Mouse (Mus musculus) neural tube, embryonic 14.5 days (tissue): ENCODE measurements at regions not wholly inside any gene's neighbourhood (a gene's known extent, or its start where the extent isn't known, plus 50 kb on each side); places are given as distances from the start of the nearest gene placed in this dataset.
"Not testable (repeated sequence)": the region's sequence is repeated elsewhere in the genome, so short reads cannot be mapped to it uniquely, and the experiment has no call there.

Experiments used
- ATAC-seq: fragments of 200-750 bp; cut with Nextera tagmentation; 2 replicates; pipeline ENCODE4 v1.8.0; 2017; ENCODE audit warnings: low read depth, mild to moderate bottlenecking, moderate TSS enrichment, moderate library complexity
- H3K27ac ChIP-seq: fragments of 300-500 bp; sonication (generic); 2 replicates; pipeline ENCODE4 v1.5.1; 2014; ENCODE audit warnings: low read depth, mild to moderate bottlenecking, control low read depth, low read length, moderate library complexity, mixed read lengths
- H3K27me3 ChIP-seq: fragments of 300-500 bp; sonication (generic); 2 replicates; pipeline ENCODE4 v1.6.1; 2014; ENCODE audit warnings: low read length; ENCODE audit not compliant: control insufficient read depth, insufficient read depth
- H3K36me3 ChIP-seq: fragments of 300-500 bp; sonication (generic); 2 replicates; pipeline ENCODE4 v1.6.1; 2014; ENCODE audit warnings: low read length, mixed read lengths; ENCODE audit not compliant: control insufficient read depth, insufficient read depth
- H3K4me1 ChIP-seq: fragments of 300-500 bp; sonication (generic); 2 replicates; pipeline ENCODE4 v1.6.1; 2014; ENCODE audit warnings: low read length; ENCODE audit not compliant: control insufficient read depth, insufficient read depth
- H3K4me2 ChIP-seq: fragments of 300-500 bp; sonication (generic); 2 replicates; pipeline ENCODE4 v1.6.1; 2014; ENCODE audit warnings: mild to moderate bottlenecking, low read depth, low read length, control low read depth
- H3K4me3 ChIP-seq: fragments of 300-500 bp; sonication (generic); 2 replicates; pipeline ENCODE4 v1.5.1; 2014; ENCODE audit warnings: low read depth, low read length, control low read depth, mixed read lengths
- H3K9ac ChIP-seq: fragments of 300-500 bp; sonication (generic); replicated peaks from 2 replicates; pipeline ENCODE4 v1.6.1; 2014; ENCODE audit warnings: low read depth, mild to moderate bottlenecking, control low read depth, low read length, mixed read lengths
- H3K9me3 ChIP-seq: fragments of 300-500 bp; sonication (generic); 2 replicates; pipeline ENCODE4 v1.6.1; 2016; ENCODE audit warnings: low read length; ENCODE audit not compliant: control insufficient read depth
- WGBS: fragments of 180-500 bp; shearing (Covaris S2); extraction: QIAGEN DNeasy Blood & Tissue Kit; methylation state at CpG from one replicate; pipeline ENCODE4 v1.1.7; 2014; 5-methylcytosine and 5-hydroxymethylcytosine counted together

DNA sequence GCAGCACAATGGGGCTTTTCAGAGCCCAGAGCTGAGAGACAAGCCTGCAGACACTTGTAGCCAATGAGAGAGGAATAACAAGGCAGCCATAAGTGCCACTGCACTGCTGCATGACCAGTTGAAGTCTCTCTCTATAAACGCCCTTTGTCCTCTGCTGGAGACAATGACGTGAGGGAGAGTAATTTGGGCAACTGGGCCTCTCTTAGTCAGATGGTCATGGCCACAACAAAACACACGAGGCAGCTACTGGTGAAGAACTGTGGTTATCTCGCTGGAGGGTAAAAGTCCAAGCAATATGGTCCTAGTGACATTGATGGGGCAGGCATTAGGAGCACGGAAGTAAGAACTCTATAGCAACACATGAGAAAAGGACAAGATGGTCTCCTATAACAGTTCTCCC, 111.5 kb downstream of the Tcp10c start:
- WGBS: 26% methylated on average over 4 of the region's 5 CpGs
- not testable (repeated sequence) for H3K9ac ChIP-seq, H3K4me3 ChIP-seq, H3K4me1 ChIP-seq, H3K27me3 ChIP-seq, H3K27ac ChIP-seq, ATAC-seq, H3K4me2 ChIP-seq, H3K36me3 ChIP-seq, H3K9me3 ChIP-seq

DNA sequence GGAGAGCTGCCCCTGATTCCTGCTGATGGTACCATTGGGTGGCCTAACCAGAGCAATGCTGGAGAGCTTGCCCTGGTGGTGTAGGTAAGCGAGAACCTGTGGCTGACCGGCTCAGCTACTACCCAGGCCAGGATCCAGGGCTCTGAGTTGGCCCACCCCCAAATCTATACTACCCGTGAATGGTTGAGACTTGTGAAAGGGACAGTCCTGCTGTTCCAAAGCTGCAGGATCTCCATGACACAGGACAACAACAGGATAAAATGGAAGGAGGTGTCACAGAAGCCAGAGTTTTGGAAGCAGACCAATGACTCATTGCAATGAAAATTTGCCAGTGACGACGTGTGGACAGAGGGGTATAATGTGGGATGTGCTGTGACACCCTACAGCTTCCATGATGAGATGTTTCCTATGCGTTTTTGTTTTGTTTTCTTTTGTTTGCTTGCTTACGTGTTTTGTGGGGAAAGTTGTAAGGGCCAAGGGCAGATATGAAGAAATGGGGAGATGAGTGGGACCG, 115.6 kb downstream of the Tcp10c start:
- not testable (repeated sequence) for H3K9ac ChIP-seq, H3K36me3 ChIP-seq, H3K27ac ChIP-seq, H3K4me3 ChIP-seq, H3K27me3 ChIP-seq, H3K4me2 ChIP-seq, H3K9me3 ChIP-seq, ATAC-seq, H3K4me1 ChIP-seq
- WGBS: 79% methylated on average over 8 of the region's 8 CpGs

DNA sequence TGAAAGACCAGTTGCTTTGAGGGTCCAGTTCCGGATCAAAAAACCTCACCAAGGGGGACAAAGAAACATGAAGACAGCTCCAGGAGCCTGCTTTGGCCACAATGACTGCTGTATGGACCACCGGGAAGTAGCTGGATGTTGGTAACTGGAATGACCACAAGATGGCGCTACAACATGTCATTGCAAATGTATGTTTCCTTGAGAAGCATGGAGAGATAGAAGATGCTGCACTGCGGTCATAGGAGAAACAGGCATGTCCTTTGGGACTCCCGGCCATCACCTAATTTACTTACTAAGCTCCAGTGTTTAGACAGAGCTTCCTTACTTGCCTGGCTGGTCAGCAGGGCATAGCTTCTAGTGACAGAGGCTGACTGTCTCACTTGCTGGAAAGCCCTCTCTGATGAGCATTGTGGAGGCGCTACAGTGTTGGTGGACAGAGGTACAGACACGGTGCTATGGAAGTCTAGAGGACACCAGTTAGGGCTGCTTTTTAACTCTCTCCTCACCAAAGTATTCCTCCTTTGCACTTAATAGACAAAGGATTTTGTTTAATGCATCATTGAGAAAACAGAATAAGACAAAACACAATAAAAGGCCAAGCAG, 118.2 kb downstream of the Tcp10c start:
- H3K9ac ChIP-seq: no peak overlapping the region

DNA sequence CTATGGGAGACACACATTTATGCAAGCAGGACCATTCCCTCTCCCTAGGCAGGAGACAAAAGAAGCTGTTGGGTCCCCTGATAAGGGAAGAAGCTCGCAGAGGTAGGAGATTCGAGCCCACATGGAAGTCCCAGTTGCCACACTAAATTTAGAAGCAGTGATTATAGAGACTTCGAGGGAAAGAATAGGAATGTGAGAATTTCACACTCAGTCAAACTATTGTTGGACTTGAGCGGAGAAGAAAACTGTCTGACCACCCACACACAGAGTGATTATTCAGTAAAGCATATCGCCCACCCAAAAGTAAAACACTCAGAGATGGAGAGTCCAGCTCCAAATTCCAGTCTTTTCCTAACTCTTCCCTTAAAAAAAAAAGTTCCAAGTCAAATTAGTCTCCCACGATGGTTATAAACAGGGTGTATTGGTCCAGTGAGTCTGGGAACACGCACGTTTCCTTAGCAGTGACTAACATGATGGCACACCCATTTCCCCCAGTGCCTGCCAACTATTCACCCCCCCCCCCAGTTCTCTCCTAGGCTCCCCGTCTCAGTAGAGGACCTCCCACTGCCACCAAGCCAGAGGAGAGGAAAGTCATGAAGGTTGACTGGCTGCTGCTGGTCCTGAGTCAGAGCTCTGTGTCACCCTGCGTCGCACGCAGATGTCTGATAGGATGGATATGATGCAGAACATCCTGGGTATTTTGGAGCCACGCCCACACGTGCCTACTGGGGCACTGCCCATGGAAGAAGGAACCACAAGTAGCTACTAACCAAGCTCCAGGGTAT, 120.1 kb downstream of the Tcp10c start:
- H3K4me1 ChIP-seq: 0 out of 2 replicates have a peak, but pooled peaks cover 2% of the 10 kb centered on the region
- H3K4me2 ChIP-seq: no peak overlapping the region
- H3K36me3 ChIP-seq: no peaks in the 10 kb centered on the region

More for the DNA sequence above, 118.2 kb downstream of the Tcp10c start:
- Histone ChIP-seq H3K27me3 (no peaks in the 10 kb centered on the region), H3K4me2 (no peak overlapping the region), H3K27ac (no peak overlapping the region), H3K9me3 (no peaks in the 10 kb centered on the region), H3K36me3 (no peaks in the 10 kb centered on the region), H3K4me1 (no peaks in the 10 kb centered on the region), H3K4me3 (no peak overlapping the region)
- ATAC-seq: peak; percentile 80
- 14% methylated on average over 7 of the region's 7 CpGs for WGBS

DNA sequence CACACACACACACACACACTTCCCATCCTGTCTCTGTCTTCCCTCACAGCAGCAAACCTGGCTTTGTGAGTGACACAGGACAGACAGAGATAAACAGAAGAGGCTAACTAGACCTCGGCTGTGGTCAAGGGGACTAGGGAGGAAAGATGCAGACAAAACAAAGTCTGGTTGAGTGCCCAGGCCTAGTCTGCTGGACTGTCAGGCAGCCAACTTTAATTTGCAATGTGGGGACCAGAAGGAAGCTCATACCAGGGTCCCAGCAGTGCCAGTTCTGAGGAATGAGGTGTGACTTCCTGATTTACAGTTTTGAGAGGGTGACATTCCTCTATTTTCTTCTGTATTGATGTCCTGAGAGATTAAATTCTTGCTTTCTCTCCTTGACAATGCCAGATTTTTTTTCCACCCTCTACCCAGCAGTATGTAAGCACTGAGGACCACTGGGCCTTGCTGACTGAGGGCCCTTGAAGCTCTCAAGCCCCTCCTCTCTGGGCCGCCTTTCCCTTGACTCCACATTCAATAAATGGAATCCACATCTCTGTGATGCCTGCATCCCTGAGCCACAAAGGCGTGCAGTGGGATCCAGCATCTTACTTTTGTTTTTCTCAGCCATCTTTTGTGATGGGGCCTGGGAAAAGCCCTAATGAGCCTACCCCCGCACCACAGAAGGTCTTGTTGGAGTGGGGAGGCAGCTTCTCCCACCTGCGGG, 124.6 kb downstream of the Tcp10c start:
- ATAC-seq: peak; percentile 82
- H3K9ac ChIP-seq: no peak overlapping the region
- H3K4me2 ChIP-seq: no peak overlapping the region
- H3K27me3 ChIP-seq: no peaks in the 10 kb centered on the region
- H3K4me1 ChIP-seq: peaks cover 6% of the 10 kb centered on the region; the same call in 1 of the 2 replicates
- H3K9me3 ChIP-seq: no peaks in the 10 kb centered on the region
- no peak overlapping the region for H3K4me3 ChIP-seq
- WGBS: 19% methylated on average over 5 of the region's 5 CpGs
- H3K36me3 ChIP-seq: no peaks in the 10 kb centered on the region
- peak overlapping the region; percentile 53; the same call in 1 of the 2 replicates for H3K27ac ChIP-seq

More for the DNA sequence above, 120.1 kb downstream of the Tcp10c start:
- Histone ChIP-seq H3K27me3 (no peaks in the 10 kb centered on the region), H3K27ac (no peak overlapping the region), H3K9ac (no peak overlapping the region), H3K4me3 (no peak overlapping the region), H3K9me3 (no peaks in the 10 kb centered on the region)
- WGBS: 75% methylated on average over 14 of the region's 14 CpGs
- ATAC-seq: no peak

DNA sequence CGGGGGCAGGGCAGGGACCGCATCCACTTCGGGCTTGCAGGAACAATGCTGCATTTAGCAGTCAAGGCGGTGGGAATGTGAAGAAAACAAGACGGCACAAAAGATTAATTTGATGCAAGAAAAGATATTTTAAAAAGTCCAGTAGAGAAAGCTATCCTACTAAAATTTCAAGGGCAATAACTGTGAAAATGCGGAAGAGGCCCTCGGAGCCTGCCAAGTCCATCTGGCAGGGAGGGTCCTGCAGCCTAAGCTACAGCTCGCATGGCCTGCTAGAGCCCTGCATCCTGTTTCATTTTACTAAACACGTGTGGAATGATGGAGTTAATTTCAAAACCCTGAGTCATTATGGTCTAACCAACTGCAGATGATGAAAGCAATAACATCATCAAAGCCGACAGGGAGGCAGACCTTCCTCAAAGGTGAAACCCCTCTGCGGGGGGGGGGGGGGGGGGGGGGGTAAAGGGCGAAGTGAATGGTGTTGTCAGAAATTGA, 125.2 kb downstream of the Tcp10c start:
- Histone ChIP-seq H3K27me3 (no peaks in the 10 kb centered on the region), H3K4me3 (no peak overlapping the region), H3K36me3 (no peaks in the 10 kb centered on the region), H3K4me2 (no peak overlapping the region), H3K27ac (peak overlapping the region; percentile 53; the same call in 1 of the 2 replicates), H3K4me1 (peaks cover 6% of the 10 kb centered on the region; the same call in 1 of the 2 replicates), H3K9me3 (no peaks in the 10 kb centered on the region), H3K9ac (no peak overlapping the region)
- peak; percentile 69 for ATAC-seq
- WGBS: 14% methylated on average over 10 of the region's 12 CpGs

DNA sequence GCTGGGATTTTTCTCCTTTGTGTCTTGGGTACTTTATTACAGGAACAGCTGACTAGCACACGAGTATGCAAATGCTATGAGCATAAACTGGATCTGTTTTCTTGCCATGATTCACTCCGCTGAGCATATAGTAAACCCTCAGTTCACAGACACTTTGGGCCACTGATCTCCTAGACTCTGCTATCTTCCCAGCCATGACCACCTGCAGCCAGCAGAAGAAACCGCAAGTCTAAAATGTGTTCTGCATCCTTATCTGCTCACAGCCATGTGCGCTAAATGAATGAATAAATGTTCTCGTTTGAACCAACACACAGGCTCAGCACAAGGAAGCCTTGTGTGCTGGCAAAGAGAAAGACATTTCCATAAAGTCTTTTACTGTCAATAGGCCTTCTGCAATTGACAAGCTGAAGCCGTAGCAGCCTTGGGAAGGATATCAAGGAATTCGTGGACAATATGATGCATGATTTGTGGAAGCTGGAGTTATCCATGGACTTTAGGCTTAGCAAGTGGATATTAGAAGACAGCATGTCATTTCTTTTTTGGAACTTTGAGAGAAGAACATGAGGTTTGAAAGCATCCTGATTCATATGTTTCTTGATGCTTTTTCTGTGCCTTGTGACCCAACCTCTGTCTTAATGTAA, 127.2 kb downstream of the Tcp10c start:
- WGBS: 60% methylated on average over 7 of the region's 7 CpGs
- Histone ChIP-seq H3K4me2 (no peak overlapping the region), H3K4me1 (peaks cover 6% of the 10 kb centered on the region; the same call in 1 of the 2 replicates), H3K27ac (no peak overlapping the region), H3K27me3 (no peaks in the 10 kb centered on the region), H3K4me3 (no peak overlapping the region), H3K36me3 (no peaks in the 10 kb centered on the region), H3K9ac (no peak overlapping the region), H3K9me3 (no peaks in the 10 kb centered on the region)
- no peak for ATAC-seq

DNA sequence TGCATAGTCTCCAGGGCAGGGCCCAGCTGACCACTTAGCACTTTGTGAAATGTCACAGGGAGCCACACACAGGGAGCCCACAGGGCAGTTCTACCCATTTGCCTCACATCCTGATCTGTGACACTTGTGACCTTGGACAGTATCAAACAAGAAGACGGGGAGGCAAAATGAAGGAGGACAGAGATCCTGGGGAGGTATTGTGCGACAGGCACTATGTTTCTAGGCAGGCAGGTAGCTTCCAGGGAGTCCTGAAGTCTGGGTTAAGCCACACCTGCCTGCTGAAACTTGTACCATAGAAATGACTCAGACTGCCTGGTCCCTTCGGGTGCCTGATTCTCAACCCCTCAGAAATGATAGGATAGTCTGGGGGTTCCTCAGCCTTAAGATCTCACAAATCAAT, 127.8 kb downstream of the Tcp10c start:
- no peak overlapping the region for H3K9ac ChIP-seq
- no peak overlapping the region for H3K4me2 ChIP-seq
- H3K27me3 ChIP-seq: no peaks in the 10 kb centered on the region
- H3K4me3 ChIP-seq: no peak overlapping the region
- H3K27ac ChIP-seq: no peak overlapping the region
- H3K9me3 ChIP-seq: no peaks in the 10 kb centered on the region
- no peaks in the 10 kb centered on the region for H3K36me3 ChIP-seq
- 96% methylated on average over 3 of the region's 3 CpGs for WGBS
- no peak for ATAC-seq
- H3K4me1 ChIP-seq: peaks cover 6% of the 10 kb centered on the region; the same call in 1 of the 2 replicates
